Mouse (Mus musculus): ENCODE data around the gene Grin3a.
A peak's percentile ranks its signal among the peaks of the same experiment; 100 is the strongest.

Gene Grin3a

DNA sequence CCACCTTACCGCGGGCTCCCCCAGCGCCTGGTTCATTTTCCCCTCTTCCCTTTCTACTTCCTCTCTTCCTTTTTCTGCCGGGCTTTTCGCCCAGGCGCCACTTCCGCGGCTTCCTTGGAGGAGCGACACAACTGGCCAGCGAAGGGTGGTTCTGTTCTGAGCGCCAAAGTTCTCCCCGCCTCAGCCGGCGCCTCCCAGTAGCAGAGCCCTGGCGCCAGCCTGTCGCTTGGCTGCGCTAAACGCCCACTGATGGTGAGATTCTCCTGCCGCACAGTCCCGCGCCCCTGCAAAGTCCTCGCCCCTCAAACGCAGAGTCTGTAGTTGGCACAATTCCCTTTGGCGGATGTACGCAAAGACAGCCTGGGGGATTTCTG is at the start of gene Grin3a:
Gene Grin3a, minus strand, starts transcription at position 133 of the 374 bp plus-strand sequence.
- DNase-seq = peak; percentile 35 to 39

DNA sequence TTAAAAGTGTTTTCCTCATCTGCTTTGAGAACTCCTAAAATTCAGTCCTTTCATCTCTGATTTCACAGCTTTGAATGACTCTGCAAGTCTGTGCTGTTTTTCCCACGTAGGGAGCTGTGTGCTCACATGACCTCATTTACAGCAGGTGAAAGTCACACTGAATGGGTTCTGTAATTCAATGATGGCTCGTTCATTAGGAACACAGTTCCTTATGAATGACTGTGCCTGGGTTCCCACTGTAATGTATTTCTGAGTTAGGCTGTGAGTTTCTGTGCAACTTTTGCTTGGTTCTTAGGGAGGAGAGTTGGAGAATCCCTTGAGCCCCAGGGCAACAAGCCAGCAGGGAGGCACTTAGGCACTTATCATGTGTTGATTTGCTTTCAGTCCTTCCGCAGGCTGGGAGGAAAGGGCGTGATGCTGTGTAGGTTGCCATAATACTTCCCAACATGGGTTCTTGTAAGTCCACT is 46.3 kb upstream of the Grin3a start:
- DNase-seq = no peak

DNA sequence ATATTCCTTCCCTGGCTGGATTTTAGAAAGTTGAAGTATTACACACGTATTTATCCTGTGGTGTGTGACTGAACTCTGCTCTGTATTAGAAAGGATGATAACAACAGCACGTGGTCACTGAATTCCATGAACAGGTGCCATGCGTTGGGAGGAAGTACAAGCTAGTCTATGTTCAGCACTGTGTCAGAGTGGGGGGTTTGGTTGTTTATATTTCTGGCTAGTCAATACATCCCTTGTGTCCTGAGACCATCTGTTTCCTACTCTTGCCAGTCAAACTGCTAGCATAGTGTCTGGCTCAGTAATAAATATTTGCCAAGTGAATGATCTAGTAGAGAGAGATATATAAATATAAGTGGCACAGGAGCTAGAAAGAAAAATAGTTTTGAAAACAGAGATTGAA is 31.5 kb upstream of the Grin3a start:
- no peak for DNase-seq

DNA sequence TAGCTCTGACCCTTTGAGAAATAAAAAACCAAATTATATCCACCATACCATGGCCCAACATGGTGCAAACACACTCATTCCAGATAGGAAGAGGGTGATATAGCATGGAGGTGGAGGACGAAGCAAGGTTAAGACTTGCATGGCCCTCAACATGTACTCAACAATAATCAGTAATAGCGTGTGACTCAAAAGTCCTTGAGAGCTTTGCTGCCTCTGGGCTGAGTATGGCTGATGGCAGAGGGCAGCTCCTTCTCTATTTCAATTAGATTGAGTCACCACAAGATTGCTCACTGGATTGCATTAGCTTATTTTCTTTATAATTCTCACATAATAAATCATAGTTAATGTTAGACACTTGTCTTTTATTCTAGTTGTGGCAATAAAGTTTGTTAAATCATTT is 15.1 kb upstream of the Grin3a start:
- no peak for DNase-seq

DNA sequence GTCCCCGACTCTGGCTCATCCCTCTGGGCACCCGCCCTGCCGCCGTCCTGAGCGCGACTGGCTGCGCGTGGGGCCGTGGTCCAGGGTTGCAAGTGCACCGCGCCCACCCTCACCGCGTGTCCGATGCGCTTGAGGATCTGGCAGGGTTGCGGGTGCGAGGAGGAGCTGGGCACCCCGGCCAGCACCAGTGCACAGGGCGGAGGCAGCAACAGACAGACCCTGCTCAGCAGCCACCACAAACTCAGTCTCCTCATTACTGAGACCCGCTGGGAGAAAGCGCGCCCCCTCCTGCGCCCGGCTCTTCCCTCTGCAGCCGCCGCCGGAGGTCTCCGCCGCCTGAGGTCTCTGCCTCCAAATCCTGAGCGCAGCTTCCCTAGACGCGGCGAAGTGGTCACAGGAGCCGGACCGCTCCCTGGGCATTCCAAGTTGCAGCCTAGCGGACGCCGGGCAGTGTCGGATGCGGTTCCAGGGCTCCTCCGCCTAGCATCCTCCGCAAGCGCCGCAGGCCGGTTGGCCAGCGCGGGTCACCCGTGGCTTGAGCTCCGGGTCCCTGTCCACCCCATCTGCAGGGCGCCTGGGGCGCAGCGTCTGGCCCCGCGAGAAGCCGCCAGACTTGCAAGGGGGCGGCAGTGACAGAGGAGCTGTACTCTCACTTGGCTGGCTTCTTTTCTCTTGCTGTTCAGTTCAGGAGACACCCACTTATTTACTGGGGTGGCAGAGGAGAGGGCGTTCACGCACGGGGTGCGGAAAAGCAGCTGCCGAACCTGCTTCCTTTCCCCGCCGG is 524 bp downstream of the Grin3a start:
- DNase-seq = peak; percentile 7 to 14

DNA sequence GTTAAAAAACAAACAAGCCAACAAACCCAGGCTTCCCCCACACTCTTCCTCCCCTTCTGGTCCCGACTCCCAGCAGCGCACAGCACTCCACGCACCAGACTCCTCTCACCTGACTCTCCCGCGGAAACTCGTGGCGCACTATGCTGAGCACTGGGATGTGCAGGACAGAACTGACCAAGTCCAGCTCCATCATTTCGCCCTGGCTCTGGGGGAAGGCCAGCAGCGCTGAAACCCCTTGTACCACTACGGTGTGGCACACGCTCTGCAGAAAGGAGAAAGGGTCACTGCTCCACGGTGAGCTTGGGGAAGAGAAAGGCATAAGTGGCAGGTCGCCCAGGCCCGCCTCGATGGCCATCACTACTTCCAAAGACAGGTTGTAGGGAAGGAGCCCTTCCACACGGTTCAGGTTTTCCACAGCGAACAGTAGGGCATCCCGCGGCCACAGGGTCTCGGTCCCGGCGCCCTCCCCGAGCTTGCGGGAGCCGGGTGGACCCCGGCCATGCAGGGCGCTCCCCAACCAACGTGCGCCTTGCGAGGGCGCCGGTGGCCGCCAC is 1.2 kb downstream of the Grin3a start:
- peak in 1 of 2 experiments; percentile 6 for DNase-seq

DNA sequence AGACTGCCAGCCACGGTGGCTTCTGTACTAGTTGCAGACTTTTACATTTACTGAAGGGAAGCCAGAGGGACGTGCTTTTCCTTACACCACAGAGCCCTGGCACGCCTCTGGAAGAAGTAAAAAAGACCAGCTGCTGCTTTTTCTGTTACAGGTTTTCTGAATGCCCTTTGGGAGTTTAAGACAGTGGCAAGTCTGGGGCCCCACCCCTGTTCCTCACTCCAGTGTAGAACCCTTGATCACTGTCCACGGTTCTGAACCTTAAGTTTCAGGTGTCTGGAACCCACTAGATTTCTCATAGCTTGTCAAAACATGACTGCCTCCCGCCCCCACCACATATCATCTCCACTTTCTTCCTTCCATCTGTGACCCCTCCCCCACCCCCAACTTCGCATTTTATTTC is 1.8 kb downstream of the Grin3a start:
- DNase-seq = no peak

DNA sequence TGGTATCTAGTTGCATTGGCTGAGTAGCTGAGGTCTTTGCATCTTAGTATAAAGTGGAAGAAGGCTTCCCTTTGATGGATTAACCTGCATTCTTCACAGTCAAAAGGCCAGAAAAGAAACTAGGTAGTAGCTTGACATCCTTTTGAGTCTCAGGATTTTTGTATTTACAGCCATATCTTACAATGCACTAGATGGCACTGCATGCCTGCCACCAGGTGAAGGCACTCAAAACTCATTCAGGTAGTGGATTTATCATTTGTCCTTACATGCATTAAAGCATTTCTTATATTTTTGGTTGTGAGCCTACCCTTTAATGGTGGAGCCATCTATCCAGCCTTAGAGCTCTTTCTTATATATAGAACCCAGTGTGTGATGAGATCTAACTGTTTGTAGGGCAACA is 13.5 kb downstream of the Grin3a start:
- no peak for DNase-seq

DNA sequence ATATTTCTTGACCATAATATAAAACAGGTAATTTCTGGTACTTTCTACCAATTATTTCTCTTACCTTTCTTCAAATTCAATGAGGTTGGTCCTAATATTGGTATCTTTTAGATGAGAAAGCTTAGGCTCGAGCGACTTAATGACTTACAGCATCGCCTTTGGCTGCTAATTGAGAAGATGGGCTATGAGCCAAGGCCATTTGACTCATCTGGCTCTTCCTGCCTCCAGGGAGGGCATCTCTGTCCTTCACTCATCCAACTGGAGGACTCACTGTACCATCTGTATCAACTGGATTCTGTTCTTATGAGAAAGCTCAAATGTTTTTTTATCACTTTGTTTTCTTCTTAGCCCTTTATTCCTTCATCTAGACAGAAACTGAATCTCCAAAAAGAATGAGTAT is 31.7 kb downstream of the Grin3a start:
- DNase-seq = no peak

DNA sequence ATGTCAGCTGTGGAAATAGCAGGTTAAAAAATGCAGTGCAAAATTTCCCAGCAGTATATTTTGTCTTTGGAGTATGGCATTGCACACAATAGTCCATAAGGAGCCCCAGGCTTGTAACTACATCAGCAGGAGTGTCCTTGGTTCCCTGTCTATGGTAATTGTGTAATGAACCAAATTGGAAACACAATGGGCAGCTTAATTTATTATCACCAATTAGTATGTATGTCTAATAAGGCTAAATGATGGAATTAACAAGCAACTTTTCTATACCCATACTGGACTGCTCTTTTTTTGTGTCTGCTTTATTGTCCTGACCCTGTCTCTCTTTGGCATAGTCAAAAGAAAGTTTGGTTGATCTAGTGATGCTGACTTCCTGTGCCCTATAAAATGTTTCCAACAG is 38.8 kb downstream of the Grin3a start:
- no peak for DNase-seq

DNA sequence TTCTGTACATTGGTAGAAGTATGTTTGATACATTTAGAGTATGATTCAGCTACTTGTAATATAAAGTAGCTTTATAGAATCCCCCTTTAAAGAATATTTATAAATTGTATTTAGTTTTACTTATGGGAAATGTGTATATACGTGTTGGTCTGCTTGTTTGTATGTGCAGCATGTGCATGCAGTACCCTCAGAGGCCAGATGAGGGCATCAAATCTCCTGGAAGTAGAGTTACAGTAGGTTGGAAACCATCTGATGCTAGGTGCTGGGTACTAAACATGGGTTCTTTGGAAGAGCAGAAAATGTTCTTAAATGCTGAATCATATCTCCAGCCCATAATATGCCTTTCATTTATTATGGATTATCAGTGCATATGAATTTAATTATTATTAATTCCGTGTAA is 46.2 kb downstream of the Grin3a start:
- DNase-seq = no peak

DNA sequence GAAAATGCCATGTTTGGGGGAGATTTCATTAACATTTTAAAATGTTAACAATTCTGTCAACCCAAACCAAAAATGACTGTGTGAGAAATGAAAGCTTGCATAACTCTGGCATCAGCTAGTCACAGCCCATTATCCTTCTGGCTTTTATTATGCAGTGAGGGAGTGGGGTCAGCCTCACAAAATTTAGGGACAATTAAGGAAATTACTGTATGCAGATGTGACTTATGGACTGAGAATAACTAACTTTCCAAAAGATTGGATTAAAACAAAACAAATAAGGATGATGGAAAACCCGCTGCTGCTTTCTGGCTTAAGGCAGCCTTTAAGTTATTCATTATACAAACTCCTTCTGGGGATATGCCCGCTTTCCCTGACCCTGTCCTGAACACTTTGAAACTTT is 56.6 kb downstream of the Grin3a start:
- DNase-seq = no peak

DNA sequence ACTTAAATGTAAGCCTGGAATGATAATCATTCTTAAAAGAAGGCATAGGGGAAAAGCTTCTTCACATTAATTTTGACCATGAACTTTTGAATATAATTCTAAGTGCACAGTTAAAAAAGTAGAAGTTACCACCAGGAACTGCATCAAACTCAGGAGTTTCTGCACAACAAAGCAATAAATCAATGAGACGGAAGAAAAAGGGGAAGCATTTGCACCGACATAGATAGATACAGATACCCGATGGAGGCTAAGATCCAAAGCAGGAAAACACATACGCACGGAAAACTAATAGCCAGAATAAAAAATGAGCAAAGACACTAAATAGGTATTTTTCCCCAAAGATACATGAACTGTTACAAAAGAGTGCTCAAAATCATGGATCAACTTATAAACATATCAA is 102.7 kb downstream of the Grin3a start:
- no peak for DNase-seq

DNA sequence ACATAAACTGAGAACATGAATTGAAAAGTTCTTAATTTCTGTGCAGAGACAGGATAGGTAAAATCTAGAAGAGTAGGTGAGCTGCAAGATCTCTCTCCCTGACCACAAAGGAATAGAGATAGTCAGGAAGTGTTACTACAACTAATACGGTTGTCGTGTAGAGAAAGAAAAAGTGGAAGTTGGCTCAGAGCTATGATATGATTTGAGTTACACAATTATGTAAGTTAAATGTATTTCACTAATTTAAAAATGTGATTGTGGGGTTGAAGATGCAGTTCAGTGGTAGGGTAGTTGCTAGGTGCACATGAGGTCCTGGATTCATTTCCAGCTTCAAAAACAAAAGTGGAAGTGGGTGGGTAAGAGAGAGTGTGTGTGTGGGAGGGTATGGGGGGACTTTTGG is 103.6 kb downstream of the Grin3a start:
- DNase-seq = no peak

DNA sequence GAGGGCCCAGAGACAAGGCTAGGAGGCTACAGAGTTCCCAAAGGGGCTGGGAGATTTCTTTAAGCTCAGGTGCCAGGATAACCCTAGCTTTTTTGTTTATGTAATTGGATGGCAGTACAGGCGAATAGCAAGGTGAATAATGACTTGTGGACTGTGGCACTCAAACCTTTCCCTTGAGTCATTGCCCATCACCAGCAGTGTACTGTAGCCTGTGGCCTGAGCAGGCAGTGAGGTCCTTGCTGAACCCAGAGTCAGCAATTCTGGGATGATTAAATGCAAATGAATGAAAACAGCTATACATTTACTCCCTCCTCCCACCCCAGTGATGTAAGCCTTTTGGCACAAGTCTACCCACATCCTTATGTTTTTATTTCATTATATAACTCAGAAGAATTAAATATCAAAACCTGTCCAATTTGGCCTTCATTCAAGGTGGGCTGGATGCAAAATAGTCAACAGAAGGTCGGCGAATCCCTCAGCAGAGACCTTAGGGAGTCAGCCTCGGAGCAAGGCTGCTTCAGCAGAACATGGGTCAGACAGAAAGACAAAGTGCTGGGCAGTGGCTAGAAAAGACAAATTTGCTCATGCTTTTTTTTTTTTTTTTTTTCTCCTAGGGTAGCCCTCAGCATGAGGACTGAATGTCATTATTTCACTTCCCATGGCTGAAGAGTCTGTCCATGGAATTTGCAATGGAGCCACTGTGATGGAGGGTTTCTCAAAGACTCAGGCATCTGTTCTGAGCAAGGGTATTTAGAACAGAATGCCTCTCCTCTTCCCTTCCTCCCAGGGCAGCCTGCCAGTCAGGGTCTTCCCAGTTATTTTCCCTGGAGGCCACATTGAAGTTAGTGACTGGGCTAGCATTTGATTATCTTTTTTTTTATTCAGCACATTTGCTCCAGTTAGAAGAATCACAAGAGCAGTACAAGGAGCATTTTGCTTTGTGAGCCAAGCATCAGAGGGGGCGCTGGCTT is 104.5 kb downstream of the Grin3a start:
- peak; percentile 4 to 5 for DNase-seq

DNA sequence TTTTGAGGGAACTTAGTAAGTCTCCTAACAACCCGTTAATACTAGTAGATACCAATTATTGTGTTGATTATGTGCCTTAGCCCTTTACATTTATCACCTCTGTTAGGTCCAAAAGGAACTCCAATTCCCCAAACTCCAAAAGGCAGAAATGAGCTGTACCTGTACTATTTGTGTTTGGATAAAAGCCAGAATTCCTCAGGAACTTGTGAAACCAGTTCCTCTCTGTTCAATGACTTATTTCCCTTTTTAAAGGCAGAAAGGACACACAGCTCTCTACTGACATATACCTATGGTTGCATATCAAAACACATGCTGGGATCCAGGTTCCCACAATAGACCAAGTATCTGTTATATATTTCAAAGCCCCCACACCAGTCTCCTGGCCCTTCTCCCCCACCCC is 106.0 kb downstream of the Grin3a start:
- no peak for DNase-seq

DNA sequence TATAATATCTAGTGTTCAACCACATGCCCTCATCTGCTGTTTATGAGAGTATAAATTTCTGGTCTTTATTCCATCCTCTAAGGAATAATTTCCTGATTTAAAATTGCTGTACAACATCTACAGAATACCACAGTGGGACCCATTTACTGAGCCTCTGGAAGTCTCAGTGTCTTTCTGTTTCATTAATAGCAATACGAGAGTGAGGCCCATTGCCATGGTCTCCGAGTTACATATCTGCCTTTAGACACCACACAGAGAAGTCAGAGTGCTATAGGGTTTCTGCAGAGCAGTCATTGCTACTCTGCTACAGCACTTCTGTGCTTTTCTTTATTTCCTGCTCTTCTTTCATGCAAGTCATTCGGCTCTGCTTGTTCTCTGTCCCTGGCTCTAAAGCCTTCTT is 116.2 kb downstream of the Grin3a start:
- no peak for DNase-seq

DNA sequence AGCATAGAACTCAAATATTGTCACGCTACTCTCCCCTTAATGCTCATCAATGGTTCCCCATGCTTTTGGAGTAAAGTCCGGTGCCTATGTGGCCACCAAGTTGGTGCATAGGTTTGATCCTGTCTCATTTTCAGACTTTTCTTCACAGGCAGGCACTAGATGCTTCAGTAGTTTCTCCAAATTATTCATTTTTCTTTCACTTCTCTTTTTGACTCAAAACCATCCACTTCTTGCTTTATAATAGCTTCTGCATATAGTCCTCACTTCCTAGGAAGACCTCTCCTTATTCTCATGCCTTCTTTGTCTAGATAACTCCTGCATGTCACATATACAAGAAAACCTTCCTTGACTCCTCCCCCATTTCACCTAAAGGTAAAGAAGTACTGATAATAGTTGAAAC is 121.6 kb downstream of the Grin3a start:
- no peak for DNase-seq

DNA sequence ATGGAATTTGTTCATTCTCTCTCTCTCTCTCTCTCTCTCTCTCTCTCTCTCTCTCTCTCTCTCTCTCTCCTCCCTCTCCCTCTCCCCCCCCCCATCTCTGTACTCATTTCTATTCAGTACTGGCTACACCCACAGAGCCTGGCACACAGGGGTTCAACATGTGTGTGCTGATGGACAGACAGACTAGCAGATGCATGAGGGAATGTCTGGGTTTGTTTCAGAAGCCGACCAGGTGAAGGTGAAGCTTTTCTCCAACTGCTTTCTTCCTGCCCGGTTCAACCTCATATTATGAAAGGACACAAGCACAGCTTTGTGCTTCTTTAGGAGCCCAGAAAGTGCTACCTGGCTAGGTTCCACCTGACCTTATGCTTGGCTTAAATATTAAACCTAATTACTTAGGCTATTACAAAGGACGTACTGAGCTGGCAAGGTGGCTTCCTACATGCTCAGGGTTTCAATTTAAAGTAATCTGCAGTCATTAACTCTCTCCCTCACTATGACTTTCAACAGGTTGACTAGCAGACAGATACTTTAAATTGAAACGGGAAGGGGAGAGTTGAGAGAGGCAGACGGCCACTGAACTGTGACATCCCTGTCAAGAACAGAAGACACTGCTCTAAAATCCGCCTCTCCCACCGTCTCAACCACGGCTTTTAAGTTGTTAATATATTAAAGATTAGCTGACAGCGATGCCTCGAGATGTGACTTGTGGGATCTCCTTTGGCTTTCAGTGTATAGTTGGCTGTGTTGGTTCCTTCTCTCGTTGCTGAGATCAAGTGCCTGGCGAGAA is 153.9 kb downstream of the Grin3a start:
- DNase-seq = no peak

DNA sequence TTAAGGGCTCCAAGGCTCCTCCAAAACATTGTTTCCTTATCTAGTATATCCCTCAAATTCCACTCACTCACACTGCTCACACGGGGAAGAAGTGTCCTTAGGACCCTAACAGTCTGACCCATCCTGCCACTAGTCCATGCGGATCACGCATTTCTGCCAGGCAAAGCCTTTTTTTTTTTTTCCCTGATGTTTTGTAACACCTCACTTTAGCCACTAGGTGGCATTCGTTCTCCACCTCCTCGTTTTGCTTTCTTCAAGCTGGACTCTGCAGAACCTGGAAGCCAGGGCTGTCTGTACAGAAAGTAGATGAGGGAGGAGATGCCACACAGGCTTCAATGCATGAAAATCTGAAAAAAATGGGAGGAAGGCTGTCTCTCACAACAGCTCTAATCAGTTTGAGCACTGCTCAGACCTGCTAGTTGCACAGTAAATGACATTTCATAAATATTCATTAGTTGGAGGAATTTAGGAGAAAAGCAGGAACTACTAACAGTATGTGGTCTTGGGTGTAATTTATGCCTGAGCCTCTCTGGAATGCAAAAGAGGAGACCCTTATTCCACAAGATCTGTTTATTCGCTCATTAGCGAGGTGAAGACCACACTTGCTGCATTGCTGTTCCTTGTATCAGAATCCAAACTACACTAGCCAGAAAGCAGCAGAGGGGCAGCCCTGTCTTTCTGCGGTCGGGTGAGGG is 156.8 kb downstream of the Grin3a start:
- peak; percentile 28 to 47 for DNase-seq

DNA sequence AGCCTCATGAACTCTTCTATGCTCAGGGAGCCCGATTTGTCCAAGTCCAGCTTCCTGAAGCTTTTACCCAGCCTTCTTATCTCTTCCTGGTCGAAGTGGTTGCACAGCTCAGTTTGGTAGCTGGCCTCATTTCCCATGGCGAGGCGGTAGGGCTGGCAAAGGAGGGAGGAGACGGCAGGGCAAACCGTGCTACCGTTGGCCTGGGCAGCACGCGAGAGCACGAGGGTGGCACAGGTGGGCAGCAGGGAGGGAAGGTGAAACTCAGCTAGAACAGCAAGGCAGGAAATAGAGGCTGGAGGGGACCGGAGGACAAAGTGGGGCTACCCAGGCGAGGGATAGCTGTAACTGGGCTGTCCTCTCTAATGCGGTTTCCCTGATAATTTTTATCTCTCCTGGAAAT is 163.7 kb downstream of the Grin3a start, which contains the start of gene Ppp3r2:
Gene Ppp3r2, minus strand, starts transcription at position 213 of the 400 bp plus-strand sequence.
- no peak for DNase-seq
